8 mouse cellular contexts compared by ENCODE assay signal in genomic region chr11:69369215-69369989, GRCm38 (mm10). TPM values are rescaled to one million over a fixed set of nuclear protein-coding genes. Genes with fewer than 3 reads are reported as not detected.
DNase-seq lines count a peak whose midpoint lies in the region.

TSS of gene Chd3 (minus strand) at chr11:69369406.

- H3K36me3 ChIP-seq in megakaryocyte, embryonic 14.5 days (replicated peaks; ENCODE audit: low read length): no peaks in the 10 kb centered on the region

- 2% methylated on average over 18 of the region's 34 CpGs for WGBS in large intestine, adult 2 months

- H3K4me3 ChIP-seq in megakaryocyte, embryonic 14.5 days (replicated peaks): peak within 1 kb of the TSS; percentile 93

- peaks cover 86% of the 10 kb centered on the region for H3K27me3 ChIP-seq in megakaryocyte, embryonic 14.5 days (replicated peaks)

- H3K9me3 ChIP-seq in megakaryocyte, embryonic 14.5 days: no peaks in the 10 kb centered on the region

- peaks cover 65% of the 10 kb centered on the region for H3K4me1 ChIP-seq in megakaryocyte, embryonic 14.5 days

- no peak for DNase-seq in left cerebral cortex, adult 18-20 months (ENCODE audit: low spot score in 2 of 2)
- no peak for DNase-seq in left cerebral cortex, adult 9 months (ENCODE audit: low spot score in 2 of 2)
- DNase-seq in adrenal gland, postnatal 25 days: no peak
- no peak for DNase-seq in gastrocnemius, postnatal 4 days (ENCODE audit: low spot score in 2 of 2)
- DNase-seq in large intestine, adult 2 months (ENCODE audit: low read depth, low spot score): no peak
- peak; percentile 44 for DNase-seq in thymus, postnatal 14 days
- DNase-seq in right cerebral cortex, postnatal 25 days: no peak

RNA-seq across cellular contexts. Expression of gene Chd3, which starts in this region (rescaled TPM):
- total RNA-seq in left cerebral cortex, adult 18-20 months (2021): 100 to 1,000 TPM; 346 to 387 TPM
- total RNA-seq in adrenal gland, postnatal 25 days (2021): 105 and 111 TPM in 2 replicates
- total RNA-seq in gastrocnemius, postnatal 4 days (2021): 10 to 100 TPM; 73.0 to 80.8 TPM
- polyA plus RNA-seq in large intestine, adult 2 months (2012; rRNA removed): 63.4 and 118 TPM in 2 replicates
- polyA plus RNA-seq in megakaryocyte, embryonic 14.5 days (2012; ENCODE audit: insufficient read depth, low replicate concordance): 14.5 and 29.7 TPM in 2 replicates
